Mouse (Mus musculus) right cerebral cortex, postnatal 14 days (tissue): Measurements from ENCODE around the gene Nckap5.
"Not testable (repeated sequence)": the region's sequence is repeated elsewhere in the genome, so short reads cannot be mapped to it uniquely, and the experiment has no call there.

ENCODE experiments used
- DNase-seq: peaks from one replicate; pipeline ENCODE4 v3.0.0; 2022

Nckap5 gene

GRCm38 (mm10) chr1:126830031-126830927, at the start of gene Nckap5:
Gene Nckap5 (minus strand): TSS chr1:126830799.
- DNase-seq, result peak; percentile 88

- no peak for DNase-seq
Observed at GRCm38 (mm10) chr1:126877495-126877894, 46.9 kb upstream of the Nckap5 start.

- no peak for DNase-seq
Observed at GRCm38 (mm10) chr1:126868372-126868771, 37.8 kb upstream of the Nckap5 start.

- no peak for DNase-seq
Observed at GRCm38 (mm10) chr1:126867912-126868311, 37.3 kb upstream of the Nckap5 start.

GRCm38 (mm10) chr1:126865591-126866086, 35.0 kb upstream of the Nckap5 start:
- peak; percentile 6 for DNase-seq

GRCm38 (mm10) chr1:126861816-126862215, 31.2 kb upstream of the Nckap5 start:
- DNase-seq, result no peak

- DNase-seq, result no peak
Observed at GRCm38 (mm10) chr1:126860537-126860936, 29.9 kb upstream of the Nckap5 start.

GRCm38 (mm10) chr1:126849481-126849880, 18.9 kb upstream of the Nckap5 start:
- DNase-seq, result no peak

- no peak for DNase-seq
Observed at GRCm38 (mm10) chr1:126846317-126846716, 15.7 kb upstream of the Nckap5 start.

GRCm38 (mm10) chr1:126832885-126833284, 2.3 kb upstream of the Nckap5 start:
- no peak for DNase-seq

- no peak for DNase-seq
Observed at GRCm38 (mm10) chr1:126829031-126829430, 1.6 kb downstream of the Nckap5 start.

- DNase-seq, result no peak
Observed at GRCm38 (mm10) chr1:126824841-126825240, 5.8 kb downstream of the Nckap5 start.

- no peak for DNase-seq
Observed at GRCm38 (mm10) chr1:126822246-126822645, 8.4 kb downstream of the Nckap5 start.

- DNase-seq, result no peak
Observed at GRCm38 (mm10) chr1:126817381-126818034, 13.1 kb downstream of the Nckap5 start.

GRCm38 (mm10) chr1:126806994-126807611, 23.5 kb downstream of the Nckap5 start:
- no peak for DNase-seq

- no peak for DNase-seq
Observed at GRCm38 (mm10) chr1:126806548-126806947, 24.1 kb downstream of the Nckap5 start.

- DNase-seq, result no peak
Observed at GRCm38 (mm10) chr1:126802405-126802804, 28.2 kb downstream of the Nckap5 start.

GRCm38 (mm10) chr1:126801706-126802105, 28.9 kb downstream of the Nckap5 start:
- no peak for DNase-seq

GRCm38 (mm10) chr1:126799379-126799798, 31.2 kb downstream of the Nckap5 start:
- no peak for DNase-seq

GRCm38 (mm10) chr1:126780354-126780941, 50.2 kb downstream of the Nckap5 start:
- DNase-seq, result not testable (repeated sequence)

GRCm38 (mm10) chr1:126773947-126774346, 56.7 kb downstream of the Nckap5 start:
- DNase-seq, result not testable (repeated sequence)

- DNase-seq, result no peak
Observed at GRCm38 (mm10) chr1:126766971-126767370, 63.6 kb downstream of the Nckap5 start.
